Mouse (Mus musculus): ENCODE measurements around the gene Gm21976. TPM values are rescaled to one million over a fixed set of nuclear protein-coding genes. Genes with fewer than 3 reads are reported as not detected.
A peak's percentile ranks its signal among the peaks of the same experiment; 100 is the strongest.

Gm21976 gene
- total RNA-seq, 2 experiments from 2014 or later, result not detected

GRCm38 (mm10) chr13:98291712-98292111 is 12.0 kb downstream of the Gm21976 start:
- no peak for DNase-seq (ENCODE audit: low spot score in 2 of 2)
- intact Hi-C loops (cut with DNase I), result no loop called here

- intact Hi-C loops (cut with DNase I), result no loop called here
These were observed 16.4 kb downstream of the Gm21976 start for GRCm38 (mm10) chr13:98296072-98296471.

GRCm38 (mm10) chr13:98297883-98298482 is 18.3 kb downstream of the Gm21976 start:
- no peak for DNase-seq (ENCODE audit: low spot score in 2 of 2)
- intact Hi-C loops (cut with DNase I), result no loop called here

More at GRCm38 (mm10) chr13:98296072-98296471, 16.4 kb downstream of the Gm21976 start:
- DNase-seq (ENCODE audit: low spot score in 2 of 2), result peak in 1 of 2 experiments; percentile 15

GRCm38 (mm10) chr13:98298833-98299758 is 19.4 kb downstream of the Gm21976 start:
- peak; percentile 78 to 82 for DNase-seq (ENCODE audit: low spot score in 2 of 2)
- intact Hi-C loops (cut with DNase I), result no loop called here

- intact Hi-C loops (cut with DNase I), result no loop called here
- no peak for DNase-seq (ENCODE audit: low spot score in 2 of 2)
These were observed 25.6 kb downstream of the Gm21976 start for GRCm38 (mm10) chr13:98305257-98305656.

GRCm38 (mm10) chr13:98306393-98306792 is 26.7 kb downstream of the Gm21976 start:
- DNase-seq (ENCODE audit: low spot score in 2 of 2), result no peak
- intact Hi-C loops (cut with DNase I), result no loop called here

- intact Hi-C loops (cut with DNase I), result no loop called here
These were observed 27.3 kb downstream of the Gm21976 start for GRCm38 (mm10) chr13:98306852-98307475.

GRCm38 (mm10) chr13:98308004-98308403 is 28.3 kb downstream of the Gm21976 start:
- intact Hi-C loops (cut with DNase I), result no loop called here
- no peak for DNase-seq (ENCODE audit: low spot score in 2 of 2)

More at GRCm38 (mm10) chr13:98306852-98307475, 27.3 kb downstream of the Gm21976 start:
- peak; percentile 39 to 60 for DNase-seq (ENCODE audit: low spot score in 2 of 2)

GRCm38 (mm10) chr13:98308724-98309123 is 29.0 kb downstream of the Gm21976 start:
- DNase-seq (ENCODE audit: low spot score in 2 of 2), result no peak
- intact Hi-C loops (cut with DNase I), result no loop called here

GRCm38 (mm10) chr13:98311597-98311996 is 31.9 kb downstream of the Gm21976 start:
- no peak for DNase-seq (ENCODE audit: low spot score in 2 of 2)
- intact Hi-C loops (cut with DNase I), result loop anchor here (10.0 kb wide), 1 partner anchor 413 kb away; no protein-coding TSS in a partner anchor

- intact Hi-C loops (cut with DNase I), result loop anchor here (10.0 kb wide), 1 partner anchor 411 kb away; no protein-coding TSS in a partner anchor
- no peak for DNase-seq (ENCODE audit: low spot score in 2 of 2)
These were observed 33.9 kb downstream of the Gm21976 start for GRCm38 (mm10) chr13:98313631-98314030.

- no peak for DNase-seq (ENCODE audit: low spot score in 2 of 2)
- intact Hi-C loops (cut with DNase I), result loop anchor here (5.0 to 10.0 kb wide), 2 partner anchors 53 to 410 kb away; partner anchors contain the start of genes Ankra2 and Utp15
These were observed 35.4 kb downstream of the Gm21976 start for GRCm38 (mm10) chr13:98315124-98315523.

- intact Hi-C loops (cut with DNase I), result loop anchor here (5.0 to 10.0 kb wide), 2 partner anchors 54 to 409 kb away; partner anchors contain the start of genes Ankra2 and Utp15
- no peak for DNase-seq (ENCODE audit: low spot score in 2 of 2)
These were observed 36.4 kb downstream of the Gm21976 start for GRCm38 (mm10) chr13:98316140-98316479.

GRCm38 (mm10) chr13:98316480-98317245 is 37.0 kb downstream of the Gm21976 start, which contains the start of gene Btf3:
Btf3 (minus strand) TSS chr13:98317006.
- peak; percentile 94 to 95 for DNase-seq (ENCODE audit: low spot score in 2 of 2)
- intact Hi-C loops (cut with DNase I), result loop anchor here (5.0 to 10.0 kb wide), 2 partner anchors 54 to 408 kb away; partner anchors contain the start of genes Ankra2 and Utp15

GRCm38 (mm10) chr13:98317246-98317677 is 37.6 kb downstream of the Gm21976 start:
- intact Hi-C loops (cut with DNase I), result loop anchor here (5.0 to 10.0 kb wide), 2 partner anchors 55 to 408 kb away; partner anchors contain the start of genes Ankra2 and Utp15
- DNase-seq (ENCODE audit: low spot score in 2 of 2), result no peak

- intact Hi-C loops (cut with DNase I), result loop anchor here (5.0 to 10.0 kb wide), 2 partner anchors 56 to 407 kb away; partner anchors contain the start of genes Ankra2 and Utp15
- no peak for DNase-seq (ENCODE audit: low spot score in 2 of 2)
These were observed 38.2 kb downstream of the Gm21976 start for GRCm38 (mm10) chr13:98317911-98318310.

- DNase-seq (ENCODE audit: low spot score in 2 of 2), result no peak
- intact Hi-C loops (cut with DNase I), result no loop called here
These were observed 45.3 kb downstream of the Gm21976 start for GRCm38 (mm10) chr13:98325034-98325433.

- intact Hi-C loops (cut with DNase I), result no loop called here
- no peak for DNase-seq (ENCODE audit: low spot score in 2 of 2)
These were observed 52.4 kb downstream of the Gm21976 start for GRCm38 (mm10) chr13:98332106-98332505.

- no peak for DNase-seq (ENCODE audit: low spot score in 2 of 2)
- intact Hi-C loops (cut with DNase I), result no loop called here
These were observed 56.5 kb downstream of the Gm21976 start for GRCm38 (mm10) chr13:98336205-98336604.

Data from left cerebral cortex, postnatal 25 days (tissue).